Mouse (Mus musculus) spleen, adult 2 months (tissue): Measurements from ENCODE around the gene Mfn2.

ENCODE experiments used
- CTCF ChIP-seq: fragments of 200-500 bp; IDR thresholded peaks from 2 replicates; pipeline ENCODE4 v1.5.1; 2011; ENCODE audit warnings: mild to moderate bottlenecking, inconsistent platforms; ENCODE audit not compliant: insufficient read depth, insufficient read length, insufficient replicate concordance; ENCODE audit errors: extremely low read depth
- POLR2A ChIP-seq: fragments of 200-500 bp; IDR thresholded peaks from 2 replicates; pipeline ENCODE4 v1.6.1; 2011; ENCODE audit warnings: low read depth, low read length, inconsistent platforms

DNA sequence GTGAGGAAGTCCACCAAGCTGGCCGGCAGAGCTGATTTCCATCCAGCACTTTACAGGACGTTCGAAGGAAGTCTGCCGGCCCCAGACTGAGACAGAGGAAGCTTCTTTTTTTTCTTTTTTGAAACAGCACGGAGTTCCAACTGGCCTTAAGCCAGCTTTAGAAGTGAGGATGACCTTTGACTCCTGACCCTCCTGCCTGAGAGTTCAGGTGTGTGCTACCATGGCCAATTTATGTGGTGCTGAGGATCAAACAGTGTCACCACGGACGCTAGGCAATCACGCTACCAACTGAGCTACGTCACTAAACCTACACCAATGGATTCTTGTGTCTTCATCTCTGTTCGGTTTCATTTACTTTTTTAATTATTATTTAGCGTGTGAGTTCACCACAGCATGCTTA, 17.8 kb upstream of the Mfn2 start:
- TF ChIP-seq POLR2A (no peak), CTCF (no peak)
